Mouse (Mus musculus): ENCODE measurements at regions not wholly inside any gene's neighbourhood (a gene's known extent, or its start where the extent isn't known, plus 50 kb on each side); places are given as distances from the start of the nearest gene placed in this dataset.

DNA sequence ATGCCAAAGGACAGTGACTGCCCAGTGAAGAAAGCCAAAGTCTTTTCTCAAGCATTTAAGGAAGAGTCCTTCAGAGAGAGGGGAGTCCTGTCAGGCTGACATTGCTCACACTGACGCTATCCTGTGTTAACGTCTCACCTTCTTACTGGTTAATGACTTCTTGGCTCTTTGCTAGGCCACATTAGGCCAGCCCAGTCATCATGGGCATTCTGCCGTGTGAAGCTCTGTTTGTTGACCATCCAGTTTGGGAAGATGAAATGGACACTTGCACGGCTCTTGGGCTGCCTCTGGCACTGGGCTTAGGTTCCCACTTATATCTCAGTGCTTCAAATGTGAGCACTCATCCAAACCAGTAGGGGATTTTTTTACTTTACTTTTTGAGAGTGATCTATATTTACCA lies 196.5 kb downstream of the Dact1 start:
- TF ChIP-seq CTCF (conservative IDR thresholded peaks at IDR 0.05; ENCODE audit: low read length) (no peak), NANOG (IDR thresholded peaks at IDR 0.05; ENCODE audit: borderline replicate concordance, low read length) (no peak), POU5F1 (IDR thresholded peaks at IDR 0.05; ENCODE audit: borderline replicate concordance, low read length) (no peak)
